Mouse (Mus musculus) forelimb bud, embryonic 11.5 days (tissue): ENCODE measurements around the gene Astn2.

ENCODE experiments used
- DNase-seq: peaks from one replicate; pipeline ENCODE4 v3.0.0-alpha.2; 2012; ENCODE audit warnings: low read depth, low spot score

The Astn2 gene

DNA sequence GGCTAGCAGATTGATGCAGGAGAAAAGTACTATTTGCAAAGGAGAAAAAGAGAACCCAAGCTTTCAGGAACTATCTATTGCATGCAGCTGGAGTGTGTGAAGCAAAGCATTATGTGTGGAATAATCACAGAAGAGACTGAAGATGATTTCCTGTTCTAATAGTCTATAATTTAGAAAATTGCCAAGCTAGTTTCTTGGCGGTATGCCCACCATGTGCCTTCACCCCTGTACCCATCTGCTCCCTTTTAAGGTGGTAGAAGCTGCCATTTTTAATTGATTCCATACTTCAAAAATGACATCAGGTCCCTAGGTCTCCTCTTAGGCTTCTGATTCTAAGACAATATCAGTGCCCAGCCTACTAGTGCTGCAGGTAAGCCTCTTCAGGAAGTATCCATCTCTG is 432.0 kb downstream of the Astn2 start:
- no peak for DNase-seq

GRCm38 (mm10) chr4:65969318-65969717 is 435.1 kb downstream of the Astn2 start:
- DNase-seq: no peak

DNA sequence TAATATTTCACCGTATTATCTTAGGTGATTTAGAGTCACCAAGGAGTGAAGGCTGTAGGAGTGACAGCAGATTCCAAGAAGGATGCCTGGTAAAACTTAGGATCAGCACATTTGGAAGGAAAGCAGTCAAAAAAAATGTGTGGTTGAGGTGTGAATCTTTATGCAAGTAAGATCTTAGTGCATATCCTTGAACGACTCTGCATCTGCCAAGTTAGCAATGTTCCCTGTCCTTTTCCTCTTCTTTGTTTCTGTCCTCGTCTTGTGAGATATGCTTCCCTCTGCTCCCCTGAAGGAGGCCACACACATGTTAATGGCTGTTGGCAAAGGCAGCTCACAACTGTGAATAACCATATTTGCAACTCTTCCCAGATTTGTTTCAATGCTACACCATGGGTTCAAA is 439.8 kb downstream of the Astn2 start:
- no peak for DNase-seq

GRCm38 (mm10) chr4:65959188-65959759 is 445.1 kb downstream of the Astn2 start:
- no peak for DNase-seq

GRCm38 (mm10) chr4:65958369-65959187 is 445.8 kb downstream of the Astn2 start:
- DNase-seq: no peak

- DNase-seq: no peak
Measured at GRCm38 (mm10) chr4:65951918-65952317, 452.5 kb downstream of the Astn2 start.

- DNase-seq: no peak
Measured at GRCm38 (mm10) chr4:65947141-65947649, 457.2 kb downstream of the Astn2 start.

DNA sequence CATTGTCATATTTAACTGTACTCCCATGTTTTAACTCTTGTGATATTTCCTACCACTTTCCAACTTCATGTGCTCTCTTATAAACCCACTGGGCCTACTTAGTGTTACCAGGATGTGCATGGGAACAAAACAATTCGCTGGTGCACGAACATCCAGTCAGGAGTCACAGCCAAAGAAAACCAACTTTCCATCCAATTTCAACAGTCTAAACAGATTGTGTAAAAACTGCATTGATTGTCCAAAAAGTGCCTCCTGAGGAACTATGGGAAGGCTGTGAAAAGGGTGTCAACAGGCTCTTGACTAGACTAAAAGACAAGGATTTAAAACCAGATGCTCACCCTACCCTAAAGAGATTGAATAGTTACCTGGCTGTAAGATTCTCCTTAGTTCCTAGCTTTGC is 458.4 kb downstream of the Astn2 start:
- DNase-seq: no peak

- DNase-seq: no peak
Measured at GRCm38 (mm10) chr4:65930901-65931300, 473.5 kb downstream of the Astn2 start.

DNA sequence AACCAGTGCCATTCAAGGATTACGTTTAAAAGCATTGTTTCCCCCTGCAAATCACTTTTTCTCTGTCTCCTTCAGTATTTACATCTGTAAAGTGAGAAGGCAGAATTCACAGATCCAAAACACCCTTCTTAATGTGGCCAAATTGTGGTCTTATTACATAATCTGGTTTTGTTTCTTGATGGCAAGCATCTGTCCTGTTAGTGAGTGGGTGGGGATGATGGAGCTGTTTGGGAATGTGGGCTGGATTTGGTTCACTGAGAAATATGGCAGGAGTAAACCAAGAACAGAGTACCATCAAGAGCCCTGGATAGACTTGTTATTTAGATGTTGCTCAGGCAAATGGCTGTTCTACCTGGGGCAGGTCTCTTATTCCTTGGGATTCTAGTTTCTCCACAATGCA is 484.1 kb downstream of the Astn2 start:
- no peak for DNase-seq

DNA sequence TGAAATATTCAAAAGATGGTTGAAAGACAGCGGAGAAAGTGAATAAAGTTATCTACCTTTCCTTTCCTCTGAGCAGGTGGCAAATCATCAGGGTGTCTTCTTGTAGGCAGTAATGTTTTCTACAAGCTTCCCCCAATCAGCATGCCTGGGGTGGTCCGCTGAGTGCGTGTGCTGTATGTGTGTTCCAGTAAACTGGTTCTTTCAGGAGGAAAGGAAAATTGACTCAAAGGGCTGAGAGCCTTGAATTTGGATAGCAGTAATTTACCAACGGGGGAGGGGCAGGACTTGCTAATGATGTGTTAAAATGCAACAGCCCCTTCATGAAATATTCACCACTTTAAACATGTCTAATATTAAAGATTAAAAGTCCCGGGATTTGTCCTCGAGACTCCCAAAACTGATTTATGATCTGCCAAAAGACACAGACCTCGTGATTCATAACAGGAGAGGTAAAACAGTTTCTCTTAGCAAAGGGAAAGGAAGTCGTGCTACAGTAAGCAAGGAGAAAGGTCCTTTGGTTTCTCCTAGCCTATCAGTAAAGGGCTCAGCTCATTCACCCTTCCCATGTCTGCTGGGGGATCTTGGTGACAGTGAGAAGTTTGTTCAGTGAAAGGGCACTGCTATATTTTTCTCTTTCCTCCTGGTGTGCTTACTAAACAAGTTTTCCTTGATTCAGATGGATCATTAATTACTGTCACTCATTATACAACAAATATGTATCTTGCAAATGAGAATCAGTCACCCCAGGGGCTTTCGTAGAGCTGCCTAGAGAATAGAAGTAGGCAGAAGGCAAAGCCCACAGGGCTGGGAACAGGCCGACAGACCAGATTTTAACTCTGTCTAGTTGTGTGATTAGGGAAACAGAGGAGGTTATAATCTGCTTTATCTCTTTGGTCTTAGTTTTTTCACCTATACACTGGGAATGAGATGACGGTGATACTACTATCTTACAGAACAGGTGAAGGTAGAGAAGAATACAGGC is 488.1 kb downstream of the Astn2 start:
- DNase-seq: no peak

DNA sequence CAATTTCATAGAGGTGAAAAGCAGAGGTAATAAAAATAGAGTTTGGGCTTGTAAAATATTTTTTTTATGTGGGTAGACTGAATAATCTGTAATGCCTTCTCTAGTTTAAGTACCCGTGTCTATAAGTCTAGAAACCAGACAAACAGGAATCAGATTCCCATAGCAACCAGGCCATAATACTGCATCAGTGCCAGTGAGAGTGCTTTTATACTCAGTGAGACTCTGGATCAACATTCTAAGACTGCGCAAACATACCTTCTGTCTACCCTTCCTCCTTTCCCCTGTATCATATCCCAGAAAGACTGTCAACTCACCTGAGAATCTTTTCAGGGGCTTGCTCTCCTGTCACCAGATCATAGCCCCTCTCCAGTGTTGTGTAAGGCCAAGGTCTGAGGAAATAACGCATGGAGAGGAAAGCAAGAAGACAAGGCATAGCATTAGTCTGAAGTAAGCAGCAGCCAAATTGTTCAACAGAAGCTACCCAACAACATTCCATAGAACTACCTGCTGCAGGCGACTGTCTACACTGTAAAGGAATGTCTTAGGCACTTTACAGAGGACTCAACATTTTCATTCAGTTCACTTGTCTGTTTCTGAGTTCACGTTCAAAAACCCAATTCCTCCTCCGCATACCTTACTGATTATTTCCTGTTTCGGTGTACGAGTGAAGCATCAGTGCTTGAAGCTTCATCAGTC is 492.0 kb downstream of the Astn2 start:
- DNase-seq: no peak

DNA sequence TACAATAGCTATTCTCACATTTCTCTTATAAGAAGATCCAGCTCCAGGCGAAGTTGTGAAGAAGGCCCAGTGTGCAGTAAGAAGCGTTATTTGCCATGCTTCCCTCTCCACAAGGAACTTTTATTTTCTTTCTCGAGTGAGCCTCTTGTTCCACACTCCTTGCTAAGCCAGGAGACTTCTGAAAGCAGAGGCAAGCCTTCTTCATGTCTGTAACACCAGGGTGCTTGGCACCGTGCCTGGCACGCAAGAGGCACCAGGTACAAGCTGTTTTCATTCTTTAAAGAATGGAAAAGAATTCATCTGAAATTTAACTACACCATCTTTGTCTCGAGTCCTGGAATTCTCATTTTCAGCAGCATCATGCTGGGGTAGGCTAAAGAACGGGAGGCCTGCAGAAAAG is 496.8 kb downstream of the Astn2 start:
- no peak for DNase-seq

- DNase-seq: no peak
Measured at GRCm38 (mm10) chr4:65904963-65905362, 499.4 kb downstream of the Astn2 start.

DNA sequence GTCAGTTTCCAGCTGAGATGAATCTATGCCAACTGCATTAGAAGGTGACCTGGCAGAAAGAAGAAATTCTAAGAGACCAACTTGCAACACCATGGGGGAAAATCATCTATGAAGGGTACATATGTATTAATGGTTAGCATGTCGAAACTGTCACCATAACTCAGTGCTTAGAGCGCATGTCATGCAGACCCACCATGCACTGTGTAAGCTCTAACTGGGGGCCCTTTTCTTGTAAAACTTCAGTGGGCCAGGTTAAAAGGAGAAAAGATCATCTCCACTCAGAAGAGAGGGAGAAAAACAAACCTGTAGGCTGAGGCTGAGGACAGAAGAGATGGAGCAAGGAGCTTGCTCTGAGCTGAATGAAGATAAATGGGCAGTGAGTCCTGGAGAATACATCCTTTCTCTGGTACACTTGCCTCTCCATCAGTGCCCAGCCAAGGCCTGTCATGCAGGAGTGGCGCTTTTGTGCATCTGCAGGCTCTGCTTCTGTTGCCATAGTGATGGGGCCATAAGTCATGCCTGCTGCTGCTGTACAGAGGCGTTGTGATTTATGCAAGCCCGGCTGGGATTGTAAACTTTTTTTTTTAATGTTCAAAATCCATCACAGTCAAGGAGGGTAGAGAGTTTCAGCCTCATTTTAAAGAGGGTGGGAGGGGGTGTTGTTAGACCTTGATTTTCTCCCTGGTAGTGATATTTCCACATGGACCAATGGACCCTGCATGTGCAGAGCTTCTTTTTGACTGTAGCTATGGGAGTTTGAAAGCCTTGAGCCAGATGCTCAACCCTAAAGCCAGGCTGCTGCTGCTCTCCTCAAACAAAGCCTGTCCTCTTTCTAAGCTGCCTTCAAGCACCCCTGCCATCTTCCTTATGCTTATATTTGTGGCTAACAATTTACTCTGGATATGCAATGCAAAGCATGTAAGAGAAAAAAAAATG is 508.1 kb downstream of the Astn2 start:
- peak; percentile 61 for DNase-seq

DNA sequence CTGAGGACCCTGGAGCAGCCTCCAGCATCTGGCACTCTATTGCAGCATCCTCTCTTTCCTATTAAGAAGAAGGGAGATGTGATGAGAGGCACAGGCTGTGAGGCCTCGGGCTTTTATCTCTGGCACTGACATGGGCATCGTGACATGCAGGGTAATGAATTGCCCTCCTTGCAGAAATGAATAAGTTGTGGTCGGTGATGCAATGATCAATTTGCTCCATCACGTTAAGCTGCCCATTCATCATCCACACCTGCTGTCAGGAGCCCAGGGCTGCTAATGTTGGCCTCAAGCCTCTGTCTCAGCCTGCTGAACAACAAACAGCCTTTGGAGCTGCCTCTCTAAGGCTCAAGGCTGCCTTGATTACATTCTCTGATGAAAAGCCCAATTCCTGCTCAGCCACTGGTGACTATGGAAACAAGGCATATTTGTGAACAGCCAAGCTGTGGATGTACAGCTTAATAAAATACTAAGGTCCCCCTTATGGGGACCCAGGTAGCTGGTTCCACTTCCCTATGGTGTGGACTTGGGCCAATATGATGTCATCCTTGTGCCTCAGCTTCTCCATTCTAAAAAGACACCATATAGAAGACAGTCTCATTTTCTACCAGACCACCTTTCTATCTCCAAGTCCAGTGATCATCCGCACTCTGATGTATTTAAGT is 515.9 kb downstream of the Astn2 start:
- DNase-seq: no peak

- DNase-seq: no peak
Measured at GRCm38 (mm10) chr4:65886862-65887261, 517.5 kb downstream of the Astn2 start.

DNA sequence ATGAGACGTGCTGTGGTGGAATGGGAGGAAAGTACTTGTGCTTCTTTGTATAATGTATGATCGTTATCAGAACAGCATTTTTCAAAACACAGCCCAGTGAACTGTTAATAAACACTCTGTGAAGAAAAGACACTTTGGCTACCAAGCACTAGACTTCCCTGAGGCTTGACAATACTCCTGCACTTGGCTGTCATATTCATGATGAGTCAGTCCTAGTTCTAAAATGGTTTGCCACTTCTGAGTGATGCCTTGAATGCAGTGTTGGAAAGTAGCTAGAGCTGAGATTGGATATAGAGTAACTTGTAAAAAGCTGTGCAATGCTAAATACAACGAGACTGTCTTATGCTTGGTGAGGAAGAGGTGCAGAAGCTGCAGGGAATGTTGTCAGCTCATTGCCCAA is 518.5 kb downstream of the Astn2 start:
- no peak for DNase-seq

DNA sequence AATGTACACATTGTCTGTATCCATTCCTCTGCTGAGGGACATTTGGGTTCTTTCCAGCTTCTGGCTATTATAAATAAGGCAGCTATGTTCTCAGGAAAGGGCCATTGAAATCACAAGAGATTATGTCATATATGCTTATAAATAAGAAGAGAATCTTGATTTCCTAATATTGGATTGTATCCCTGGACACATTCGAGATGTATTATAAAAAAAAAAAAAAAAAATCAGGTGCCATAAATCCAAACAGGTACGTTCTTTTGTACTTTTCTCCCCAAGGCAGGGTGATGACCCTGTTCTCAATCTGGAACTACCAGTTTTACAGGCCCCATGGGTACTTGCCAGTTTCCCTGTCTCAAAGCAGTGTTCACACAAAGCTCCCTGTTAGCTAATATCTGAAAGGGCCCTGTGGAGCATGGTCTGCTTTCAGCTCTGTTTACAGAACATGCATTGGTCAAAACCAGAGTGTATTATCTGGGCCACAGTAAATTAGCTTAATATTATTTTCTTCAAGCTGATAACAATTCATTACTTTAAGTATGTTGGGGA is 530.1 kb downstream of the Astn2 start:
- no peak for DNase-seq
